In genomic region chr13:111741991-111742615, GRCm38 (mm10) we compare ENCODE assay signal across 9 mouse cellular contexts.
DNase-seq lines count a peak whose midpoint lies in the region; ATAC-seq and TF ChIP-seq lines count a peak whose summit lies in the region.
"Had no signal": no experiment of that assay in that cellular context is flagged by ENCODE, and none has a peak within 500 bp of the region (broad histone marks: within the 10 kb centered on the region; RNA-seq: fewer than 3 reads in every experiment).

No protein-coding gene starts in this region.

- ATAC-seq in hindbrain, embryonic 11.5 days (ENCODE audit: low FRiP score) = no peak
- ATAC-seq in hindbrain, embryonic 12.5 days (ENCODE audit: low FRiP score) = no peak
- no peak for ATAC-seq in intestine, postnatal 0 days
- no peak for ATAC-seq in hindbrain, embryonic 16.5 days

- WGBS in hindbrain, embryonic 11.5 days = 58% methylated on average over 6 of the region's 6 CpGs
- 62% methylated on average over 6 of the region's 6 CpGs for WGBS in hindbrain, embryonic 12.5 days
- WGBS in intestine, postnatal 0 days = 60% methylated on average over 6 of the region's 6 CpGs
- WGBS in hindbrain, embryonic 16.5 days = 67% methylated on average over 6 of the region's 6 CpGs

- peak; percentile 81 for DNase-seq in hindbrain, embryonic 11.5 days (ENCODE audit: low spot score)
- DNase-seq in urinary bladder, postnatal 25 days (ENCODE audit: low spot score) = peak; percentile 63
- DNase-seq in urinary bladder, adult 18-20 months (ENCODE audit: low spot score in 2 of 2) = no peak
- DNase-seq in cerebellum, postnatal 10 days = peak; percentile 84 to 91
- DNase-seq in mesoderm, embryonic 11.5 days (ENCODE audit: low read depth, low spot score) = peak; percentile 81

- no peak overlapping the region for H3K27ac ChIP-seq in hindbrain, embryonic 11.5 days (ENCODE audit: low read depth, low read length)
- H3K27ac ChIP-seq in hindbrain, embryonic 12.5 days = no peak overlapping the region
- H3K27ac ChIP-seq in intestine, postnatal 0 days (ENCODE audit: low read depth, low read length) = no peak overlapping the region
- H3K27ac ChIP-seq in hindbrain, embryonic 16.5 days (ENCODE audit: low read depth, low read length) = no peak overlapping the region
- H3K27ac ChIP-seq: embryonic facial prominence, embryonic 12.5 days had no signal

- H3K27me3 ChIP-seq in hindbrain, embryonic 11.5 days (ENCODE audit: control insufficient read depth, insufficient read depth, low read length) = no peaks in the 10 kb centered on the region
- H3K27me3 ChIP-seq in hindbrain, embryonic 12.5 days = no peaks in the 10 kb centered on the region
- no peaks in the 10 kb centered on the region for H3K27me3 ChIP-seq in intestine, postnatal 0 days (replicated peaks; ENCODE audit: control insufficient read depth, insufficient read depth, low read length)
- no peaks in the 10 kb centered on the region for H3K27me3 ChIP-seq in hindbrain, embryonic 16.5 days (replicated peaks; ENCODE audit: control insufficient read depth, insufficient read depth, low read length)
- H3K27me3 ChIP-seq: embryonic facial prominence, embryonic 12.5 days had no signal

- no peaks in the 10 kb centered on the region for H3K9me3 ChIP-seq in hindbrain, embryonic 11.5 days (ENCODE audit: control insufficient read depth, low read length)
- H3K9me3 ChIP-seq in hindbrain, embryonic 12.5 days (replicated peaks) = 0 out of 2 replicates have a peak, but pooled peaks cover 5% of the 10 kb centered on the region
- no peaks in the 10 kb centered on the region for H3K9me3 ChIP-seq in intestine, postnatal 0 days (ENCODE audit: control insufficient read depth)
- H3K9me3 ChIP-seq in hindbrain, embryonic 16.5 days (ENCODE audit: control insufficient read depth, low read length) = no peaks in the 10 kb centered on the region

- H3K4me1 ChIP-seq in hindbrain, embryonic 11.5 days (replicated peaks; ENCODE audit: control insufficient read depth, insufficient read depth, low read length) = no peaks in the 10 kb centered on the region
- H3K4me1 ChIP-seq in hindbrain, embryonic 12.5 days = no peaks in the 10 kb centered on the region
- H3K4me1 ChIP-seq in intestine, postnatal 0 days (replicated peaks; ENCODE audit: control insufficient read depth, insufficient read depth, low read length) = no peaks in the 10 kb centered on the region
- H3K4me1 ChIP-seq in hindbrain, embryonic 16.5 days (ENCODE audit: control insufficient read depth, insufficient read depth, low read depth, low read length) = no peaks in the 10 kb centered on the region
- H3K4me1 ChIP-seq: embryonic facial prominence, embryonic 12.5 days had no signal

- no peak overlapping the region for H3K9ac ChIP-seq in hindbrain, embryonic 11.5 days (ENCODE audit: low read depth, low read length)
- H3K9ac ChIP-seq in hindbrain, embryonic 12.5 days = no peak overlapping the region
- H3K9ac ChIP-seq in intestine, postnatal 0 days (ENCODE audit: low read depth, low read length) = no peak overlapping the region
- no peak overlapping the region for H3K9ac ChIP-seq in hindbrain, embryonic 16.5 days (ENCODE audit: low read depth, low read length)
- H3K9ac ChIP-seq: embryonic facial prominence, embryonic 12.5 days had no signal

- no peak overlapping the region for H3K4me3 ChIP-seq in hindbrain, embryonic 11.5 days (ENCODE audit: low read depth, low read length)
- H3K4me3 ChIP-seq in hindbrain, embryonic 12.5 days = no peak overlapping the region
- no peak overlapping the region for H3K4me3 ChIP-seq in intestine, postnatal 0 days (ENCODE audit: low read depth, low read length)
- no peak overlapping the region for H3K4me3 ChIP-seq in hindbrain, embryonic 16.5 days (ENCODE audit: low read length)
- H3K4me3 ChIP-seq: embryonic facial prominence, embryonic 12.5 days had no signal

- no peak overlapping the region for H3K4me2 ChIP-seq in hindbrain, embryonic 11.5 days (replicated peaks; ENCODE audit: low read depth, low read length)
- H3K4me2 ChIP-seq in hindbrain, embryonic 12.5 days (replicated peaks) = no peak overlapping the region
- no peak overlapping the region for H3K4me2 ChIP-seq in intestine, postnatal 0 days (replicated peaks; ENCODE audit: low read depth)
- no peak overlapping the region for H3K4me2 ChIP-seq in hindbrain, embryonic 16.5 days (ENCODE audit: low read length)
- H3K4me2 ChIP-seq: embryonic facial prominence, embryonic 12.5 days had no signal

- TF ChIP-seq CTCF in intestine, postnatal 0 days (IDR thresholded peaks at IDR 0.05; ENCODE audit: low read depth) = peak; percentile 80

- no peaks in the 10 kb centered on the region for H3K36me3 ChIP-seq in hindbrain, embryonic 11.5 days (ENCODE audit: control insufficient read depth, insufficient read depth, low read length)
- H3K36me3 ChIP-seq in hindbrain, embryonic 12.5 days = no peaks in the 10 kb centered on the region
- H3K36me3 ChIP-seq in intestine, postnatal 0 days (ENCODE audit: control insufficient read depth, insufficient read depth) = no peaks in the 10 kb centered on the region
- no peaks in the 10 kb centered on the region for H3K36me3 ChIP-seq in hindbrain, embryonic 16.5 days (ENCODE audit: control insufficient read depth, insufficient read depth, low read length)
- H3K36me3 ChIP-seq: embryonic facial prominence, embryonic 12.5 days had no signal

Comparison
In these comparisons a context has a peak if more than half of its experiments do, and no peak if none do; other contexts are left out.
1. DNase-seq: peak in hindbrain, embryonic 11.5 days (single experiment), urinary bladder, postnatal 25 days (single experiment), cerebellum, postnatal 10 days (2 of 2) and mesoderm, embryonic 11.5 days (single experiment); none in urinary bladder, adult 18-20 months (0 of 2).